Mouse (Mus musculus): Measurements from ENCODE around the gene Atxn2.
A peak's percentile ranks its signal among the peaks of the same experiment; 100 is the strongest.
"Not testable (repeated sequence)": the region's sequence is repeated elsewhere in the genome, so short reads cannot be mapped to it uniquely, and the experiment has no call there.

The Atxn2 gene

GRCm38 (mm10) chr5:121834991-121835747, 124.0 kb downstream of the Atxn2 start:
- DNase-seq (ENCODE audit: low read depth, low spot score): peak; percentile 35

GRCm38 (mm10) chr5:121835949-121836691, 125.0 kb downstream of the Atxn2 start:
- no peak for DNase-seq (ENCODE audit: low read depth, low spot score)

GRCm38 (mm10) chr5:121836692-121837415, 125.7 kb downstream of the Atxn2 start:
- DNase-seq (ENCODE audit: low read depth, low spot score): peak; percentile 98

GRCm38 (mm10) chr5:121837441-121838340, 126.6 kb downstream of the Atxn2 start, which contains the start of gene Sh2b3:
Sh2b3 (minus strand) TSS chr5:121837646.
- peak; percentile 79 for DNase-seq (ENCODE audit: low read depth, low spot score)

GRCm38 (mm10) chr5:121838341-121839127, 127.4 kb downstream of the Atxn2 start:
- DNase-seq (ENCODE audit: low read depth, low spot score): peak; percentile 74

GRCm38 (mm10) chr5:121839128-121839473, 128.0 kb downstream of the Atxn2 start:
- DNase-seq (ENCODE audit: low read depth, low spot score): no peak

- DNase-seq (ENCODE audit: low read depth, low spot score): no peak
Measured at GRCm38 (mm10) chr5:121841516-121841915, 130.4 kb downstream of the Atxn2 start.

GRCm38 (mm10) chr5:121841973-121842372, 130.8 kb downstream of the Atxn2 start:
- DNase-seq (ENCODE audit: low read depth, low spot score): no peak

- DNase-seq (ENCODE audit: low read depth, low spot score): peak; percentile 93
Measured at GRCm38 (mm10) chr5:121842665-121843118, 131.6 kb downstream of the Atxn2 start.

GRCm38 (mm10) chr5:121843138-121843905, 132.2 kb downstream of the Atxn2 start:
- DNase-seq (ENCODE audit: low read depth, low spot score): no peak

GRCm38 (mm10) chr5:121845361-121845760, 134.2 kb downstream of the Atxn2 start:
- DNase-seq (ENCODE audit: low read depth, low spot score): no peak

GRCm38 (mm10) chr5:121846322-121846721, 135.2 kb downstream of the Atxn2 start:
- no peak for DNase-seq (ENCODE audit: low read depth, low spot score)

GRCm38 (mm10) chr5:121847269-121847668, 136.1 kb downstream of the Atxn2 start:
- DNase-seq (ENCODE audit: low read depth, low spot score): not testable (repeated sequence)

- DNase-seq (ENCODE audit: low read depth, low spot score): peak; percentile 66
Measured at GRCm38 (mm10) chr5:121848035-121848519, 136.9 kb downstream of the Atxn2 start.

GRCm38 (mm10) chr5:121848743-121849142, 137.6 kb downstream of the Atxn2 start, which contains the start of gene Pheta1:
Pheta1 (plus strand) TSS chr5:121848984.
- peak; percentile 92 for DNase-seq (ENCODE audit: low read depth, low spot score)

- no peak for DNase-seq (ENCODE audit: low read depth, low spot score)
Measured at GRCm38 (mm10) chr5:121849478-121850349, 138.6 kb downstream of the Atxn2 start.

GRCm38 (mm10) chr5:121853368-121854051, 142.4 kb downstream of the Atxn2 start:
- DNase-seq (ENCODE audit: low read depth, low spot score): no peak

GRCm38 (mm10) chr5:121854768-121855167, 143.6 kb downstream of the Atxn2 start:
- DNase-seq (ENCODE audit: low read depth, low spot score): no peak
